Mouse (Mus musculus) adrenal gland, adult 18-20 months (tissue): ENCODE data around the gene Rcc2. TPM values are rescaled to one million over a fixed set of nuclear protein-coding genes. Genes with fewer than 3 reads are reported as not detected.

ENCODE experiments used
- DNase-seq, 2 experiments: peaks; one replicate each; pipeline ENCODE4 v3.0.0; 2021 to 2022; ENCODE audit warnings: low spot score in 2 of 2
- long read RNA-seq, 2 experiments: library from polyadenylated mRNA; stranded (forward); transcript quantifications; one replicate each; pipeline ENCODE4 v2.0.0; 2021
- total RNA-seq, 2 experiments: library from RNA; stranded (reverse); gene quantifications; 1 replicate in 1 of 2; 2 replicates in 1 of 2; pipeline ENCODE4 v1.2.3; 2021

Gene Rcc2
- 10 to 100 TPM; 46.4 to 72.2 TPM for total RNA-seq
- long read RNA-seq, experiment 1, transcript Rcc2-201 (13 exons, 3,767 nt), result major isoform, 54 of 77 reads
- long read RNA-seq, experiment 1, partial matches to known transcripts, result 14 of 77 reads
- long read RNA-seq, experiment 1, other reads (novel, unspliced or antisense), result 9 of 77 reads
- long read RNA-seq, experiment 2, transcript Rcc2-201 (13 exons, 3,767 nt), result major isoform, 97 of 165 reads
- long read RNA-seq, experiment 2, partial matches to known transcripts, result 57 of 165 reads
- long read RNA-seq, experiment 2, other reads (novel, unspliced or antisense), result 10 of 165 reads

DNA sequence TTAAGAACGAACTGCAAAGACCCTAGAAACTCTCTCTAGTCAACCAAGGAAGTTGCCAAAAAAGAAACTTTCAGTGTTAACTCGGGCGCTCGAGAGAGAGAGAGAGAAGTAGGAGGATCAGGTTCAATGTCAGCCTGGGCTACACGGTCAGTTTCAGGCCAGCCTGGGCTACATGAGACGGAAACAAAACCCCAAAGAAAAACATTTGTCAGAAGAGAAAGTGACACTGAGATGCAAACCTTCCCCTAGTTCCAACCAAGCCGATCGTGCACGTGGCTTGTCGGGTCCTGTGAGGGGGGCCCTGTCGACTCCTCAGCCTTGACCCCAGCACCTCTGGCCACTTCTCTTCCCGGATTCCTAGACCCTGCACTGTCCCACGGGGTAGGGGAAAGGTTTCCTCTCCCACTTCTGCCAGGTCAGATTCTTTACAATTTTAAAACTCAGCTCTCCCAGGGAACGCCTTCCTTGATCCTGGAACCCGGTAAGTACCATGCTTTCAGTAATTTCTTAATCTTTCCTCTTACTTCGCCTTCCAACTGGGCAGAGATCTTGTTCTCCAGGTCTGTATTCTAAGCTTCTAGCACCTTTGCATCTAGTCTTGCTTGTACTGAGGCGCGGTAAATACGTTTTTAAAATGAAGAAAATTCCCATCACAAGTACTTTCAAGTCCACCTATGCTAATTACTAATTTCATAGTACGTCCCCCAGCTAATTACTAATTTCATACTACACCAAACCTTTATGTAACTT is at the start of gene Rcc2:
Gene Rcc2 (plus strand): TSS at position 273 of the 750 bp plus-strand sequence.
- no peak for DNase-seq

GRCm38 (mm10) chr4:140653835-140654583 is 46.3 kb upstream of the Rcc2 start:
- DNase-seq, result no peak

- no peak for DNase-seq
Observed at GRCm38 (mm10) chr4:140654798-140655197, 45.5 kb upstream of the Rcc2 start.

DNA sequence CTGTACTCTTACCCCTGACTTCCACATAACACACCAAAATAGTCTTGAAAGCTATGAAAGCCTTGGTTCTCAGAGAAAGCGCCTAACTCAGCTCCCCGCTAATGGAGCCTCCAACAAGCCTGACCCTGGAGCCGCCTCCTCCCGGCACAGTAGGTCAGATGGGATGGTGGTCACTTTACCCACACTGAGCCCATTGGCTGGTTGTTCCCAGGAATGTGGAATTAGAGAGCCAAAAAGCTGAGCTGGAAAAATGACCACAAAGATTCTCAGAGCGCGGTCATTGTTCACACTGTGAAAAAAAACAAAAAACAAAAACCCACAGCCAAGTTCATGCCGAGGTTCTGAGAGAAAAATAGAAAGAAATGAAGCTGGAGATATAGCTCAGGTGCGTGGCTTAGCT is 43.8 kb upstream of the Rcc2 start:
- no peak for DNase-seq

GRCm38 (mm10) chr4:140657681-140658575 is 42.4 kb upstream of the Rcc2 start:
- peak; percentile 60 to 67 for DNase-seq

DNA sequence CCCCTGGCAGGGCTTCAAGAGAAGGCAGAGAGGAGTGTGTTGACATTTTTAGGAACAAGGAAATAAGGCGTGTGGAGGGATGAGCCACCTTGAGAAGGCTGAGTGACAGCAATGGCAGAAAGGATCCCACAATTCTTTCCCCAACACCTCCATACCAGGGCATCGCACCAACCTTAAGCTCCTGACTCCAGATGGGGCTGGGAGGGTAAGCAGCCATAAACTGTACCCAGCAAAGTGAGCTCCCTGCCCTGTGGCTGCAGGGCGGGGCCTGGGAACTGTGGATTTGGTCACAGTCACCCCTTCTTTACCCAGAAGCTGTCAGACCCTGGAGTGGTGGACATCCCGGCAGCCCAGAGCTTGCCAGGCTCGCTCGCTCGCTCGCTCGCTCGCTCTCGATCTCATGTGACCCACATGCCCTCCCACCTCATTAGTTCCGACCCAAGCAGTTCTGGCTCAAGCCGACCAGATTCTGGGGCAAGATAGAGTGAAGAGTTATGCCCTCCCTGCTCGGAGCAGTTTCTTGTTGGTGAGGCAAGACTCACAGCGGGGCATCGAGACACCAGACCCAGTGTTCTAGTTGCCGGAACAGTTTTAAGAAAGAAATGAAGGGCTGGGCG is 38.8 kb upstream of the Rcc2 start:
- DNase-seq, result no peak

DNA sequence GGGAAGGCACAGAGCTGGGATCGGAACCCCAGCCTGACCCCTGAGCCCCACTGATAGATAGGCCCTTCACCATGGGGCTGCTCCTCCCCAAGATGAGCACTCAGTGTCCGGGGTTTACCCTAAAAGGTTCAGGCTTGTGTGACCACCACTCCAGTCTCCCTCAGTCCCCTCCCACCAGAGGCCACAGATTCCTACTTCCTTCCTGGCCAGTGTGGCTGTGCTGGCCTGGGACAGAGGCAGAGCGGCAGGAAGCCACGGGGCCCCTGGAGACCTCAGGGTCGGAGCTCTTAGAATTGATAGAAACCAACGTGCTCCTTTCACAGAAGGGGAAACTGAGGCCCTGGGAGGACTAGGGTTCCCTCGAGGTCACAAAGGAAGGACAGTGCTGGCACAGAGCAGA is 37.9 kb upstream of the Rcc2 start:
- DNase-seq, result no peak

GRCm38 (mm10) chr4:140662882-140663585 is 37.3 kb upstream of the Rcc2 start:
- DNase-seq, result no peak

- no peak for DNase-seq
Observed at GRCm38 (mm10) chr4:140665053-140665452, 35.3 kb upstream of the Rcc2 start.

GRCm38 (mm10) chr4:140665760-140666159 is 34.6 kb upstream of the Rcc2 start, which contains the start of gene Arhgef10l:
Arhgef10l (minus strand) TSS chr4:140666012.
- peak; percentile 42 to 43 for DNase-seq

DNA sequence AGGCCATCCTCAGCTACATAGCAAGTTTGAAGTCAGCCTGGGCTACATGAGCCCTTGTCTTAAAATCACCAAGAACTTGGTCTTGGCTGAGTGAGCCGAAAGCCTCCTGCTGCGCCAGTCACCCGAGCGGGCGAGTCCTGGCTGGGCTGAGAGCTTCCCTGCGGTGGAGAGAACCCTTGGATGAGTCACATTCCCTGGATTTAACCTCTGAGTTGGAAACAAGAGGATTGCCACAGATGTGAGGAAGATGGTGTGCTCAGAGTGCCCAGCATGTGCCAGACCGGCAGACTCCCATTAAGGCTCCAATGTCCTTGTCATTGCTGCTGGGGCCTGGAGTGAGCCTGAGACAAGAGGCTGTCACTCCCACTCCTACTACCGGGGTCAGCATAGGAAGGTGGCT is 32.5 kb upstream of the Rcc2 start:
- DNase-seq, result no peak

- DNase-seq, result no peak
Observed at GRCm38 (mm10) chr4:140673527-140674264, 26.6 kb upstream of the Rcc2 start.

- DNase-seq, result peak; percentile 86 to 93
Observed at GRCm38 (mm10) chr4:140674345-140674926, 25.9 kb upstream of the Rcc2 start.

DNA sequence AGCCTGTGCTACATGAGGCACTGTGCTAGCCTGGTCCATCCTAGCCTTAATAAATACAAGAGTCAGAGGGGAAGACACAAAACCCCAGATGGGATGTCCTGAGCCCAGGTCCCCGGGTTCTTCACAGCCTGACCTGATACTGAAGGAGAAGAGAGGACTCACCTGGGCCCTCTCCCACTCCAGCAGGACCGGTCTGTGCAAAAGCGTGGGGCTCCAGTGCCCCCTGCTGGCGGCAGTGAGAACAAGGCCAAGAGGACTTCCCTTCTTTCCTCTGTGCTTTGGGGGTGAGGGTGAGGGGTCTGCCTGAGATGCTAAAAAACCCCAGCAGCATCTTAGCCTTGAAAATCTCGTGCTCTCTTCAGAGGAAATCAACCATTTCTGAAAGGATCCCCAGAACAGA is 21.3 kb upstream of the Rcc2 start:
- DNase-seq, result no peak

GRCm38 (mm10) chr4:140679723-140680380 is 20.5 kb upstream of the Rcc2 start:
- peak; percentile 71 to 73 for DNase-seq

DNA sequence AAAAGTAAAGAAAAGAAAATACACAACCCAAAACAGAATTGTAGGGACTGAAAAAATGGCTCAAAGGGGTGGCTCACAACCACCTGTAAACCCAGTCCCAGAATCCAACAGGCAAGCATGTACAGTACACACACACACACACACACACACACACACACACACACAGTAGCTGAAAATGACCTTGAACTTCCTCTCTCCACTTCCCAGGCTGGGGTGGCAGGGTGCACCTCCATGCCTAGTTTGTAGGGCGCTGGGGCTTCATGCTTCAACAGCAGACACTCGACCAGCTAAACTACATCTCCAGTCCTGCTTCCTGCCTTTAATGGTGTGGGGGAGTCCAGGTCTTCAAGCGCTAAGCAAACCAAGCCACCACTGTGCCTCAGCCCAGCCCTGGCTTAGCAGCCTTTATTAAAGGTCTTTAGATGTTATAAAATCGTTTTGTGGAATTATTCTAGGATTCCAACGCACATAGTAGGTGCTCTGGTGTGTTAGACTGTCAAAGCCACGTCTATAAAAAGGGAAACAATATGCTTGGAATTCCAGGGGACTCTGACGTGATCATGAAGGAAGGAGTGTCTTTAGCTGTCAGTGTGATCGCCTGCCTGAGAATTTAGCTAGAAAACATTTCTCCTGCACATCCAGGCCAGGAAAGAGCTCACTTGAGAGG is 19.5 kb upstream of the Rcc2 start:
- no peak for DNase-seq

GRCm38 (mm10) chr4:140683608-140684007 is 16.7 kb upstream of the Rcc2 start:
- no peak for DNase-seq
